Mouse (Mus musculus): Measurements from ENCODE around the gene Elmsan1.
A peak's percentile ranks its signal among the peaks of the same experiment; 100 is the strongest.

Elmsan1 gene

DNA sequence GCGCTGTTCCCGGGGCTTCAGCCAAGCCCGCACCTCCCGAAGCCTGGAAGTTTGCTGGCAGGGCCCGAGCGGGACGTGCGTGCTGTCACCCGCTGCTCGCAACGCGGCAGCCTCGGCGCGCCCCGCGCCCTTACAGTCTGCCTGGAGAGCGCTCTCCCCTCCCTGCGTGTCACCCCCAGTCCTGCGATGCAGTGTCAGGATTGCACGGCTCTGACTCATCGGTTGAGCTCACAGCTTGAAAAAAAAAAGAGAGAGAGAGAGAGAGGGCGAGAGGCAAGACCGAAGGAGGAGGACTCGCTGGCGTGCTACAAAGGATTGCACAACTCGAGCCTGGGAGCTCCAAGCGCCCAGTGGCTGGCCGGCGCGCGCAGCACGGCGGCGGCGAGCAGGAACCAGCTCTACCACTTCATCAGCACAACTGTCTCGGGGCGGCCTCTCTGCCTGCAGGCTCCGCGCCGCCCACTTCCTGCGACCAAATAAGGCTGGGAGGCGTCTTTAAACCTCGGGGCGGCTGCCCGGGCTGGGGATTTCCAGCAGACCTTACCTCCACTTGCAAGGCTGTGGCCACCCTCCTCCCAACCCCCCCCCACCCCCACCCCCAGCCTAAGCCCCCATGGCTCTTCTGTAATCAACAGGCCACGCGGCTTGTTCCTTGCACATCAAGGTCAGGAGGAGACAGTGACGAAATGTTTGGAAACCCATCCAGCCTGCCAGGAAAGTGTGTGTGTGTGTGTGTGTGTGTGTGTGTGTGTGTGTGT lies 24.9 kb downstream of the Elmsan1 start:
- DNase-seq (ENCODE audit: low spot score in 2 of 2), result peak; percentile 87 to 90

DNA sequence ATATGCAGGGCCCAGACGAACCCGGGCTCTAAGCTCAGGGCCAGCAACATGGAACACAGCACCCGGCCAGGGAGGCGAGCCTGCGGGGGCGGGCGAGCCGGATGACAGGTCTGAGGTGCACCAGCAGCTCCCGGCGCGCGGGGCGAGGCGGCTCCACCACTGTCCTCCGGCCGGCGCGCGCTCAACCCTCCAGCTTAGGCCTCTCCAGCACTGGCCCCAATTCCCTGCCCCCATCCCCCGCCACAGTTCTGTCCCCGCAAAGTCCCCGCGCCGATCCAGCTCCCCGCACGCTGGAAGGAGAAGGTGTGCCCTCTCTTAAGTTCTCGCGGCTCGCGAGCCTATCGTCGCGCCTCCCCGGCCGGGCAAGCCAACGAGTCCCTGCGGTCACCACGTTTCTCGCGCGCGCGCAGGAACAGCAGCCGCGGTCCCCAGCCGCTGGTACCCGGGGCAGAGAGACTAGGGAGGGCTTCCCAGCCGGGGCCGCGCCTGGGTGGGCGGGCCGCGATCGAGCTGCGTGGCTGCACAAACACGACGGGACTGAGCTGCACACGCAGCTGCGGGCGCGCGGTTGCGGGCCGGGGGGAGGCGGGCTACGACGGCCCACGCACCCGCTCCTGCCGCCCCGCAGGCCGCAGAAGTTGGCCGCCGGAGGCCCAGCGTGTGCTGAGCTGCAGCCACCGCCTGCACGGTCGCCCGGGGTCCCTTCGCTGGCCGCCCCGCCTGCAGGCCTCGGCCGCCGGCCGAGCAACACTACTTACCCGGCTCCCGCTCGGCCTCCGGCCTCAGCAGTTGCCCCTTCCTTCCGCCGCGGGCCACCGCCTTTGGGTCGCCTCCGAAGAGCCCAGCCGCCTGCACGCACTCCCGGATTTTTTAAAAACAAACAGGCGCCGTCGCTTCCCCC lies 25.7 kb downstream of the Elmsan1 start:
- DNase-seq (ENCODE audit: low spot score in 2 of 2), result peak; percentile 55 to 57

DNA sequence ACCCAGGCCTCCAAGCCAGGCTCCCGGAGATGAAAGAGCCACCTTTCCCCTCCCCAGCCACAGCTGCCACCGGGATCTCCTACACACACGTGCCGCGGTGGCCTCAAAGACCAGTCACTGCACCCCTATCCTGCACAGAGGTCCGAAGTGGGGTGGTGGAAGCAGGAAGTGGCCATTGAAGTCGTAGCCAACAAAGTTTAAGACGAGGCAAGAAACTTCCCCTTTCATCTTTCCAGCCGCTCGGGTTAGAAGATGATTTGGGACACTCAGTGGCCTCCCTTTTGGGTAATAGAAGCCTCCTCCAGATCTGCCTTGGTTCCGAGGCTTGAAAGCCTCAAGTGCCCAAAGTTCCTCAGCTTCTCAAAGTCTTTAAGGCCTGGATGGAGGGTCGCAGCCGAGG lies 26.4 kb downstream of the Elmsan1 start:
- DNase-seq (ENCODE audit: low spot score in 2 of 2), result no peak

DNA sequence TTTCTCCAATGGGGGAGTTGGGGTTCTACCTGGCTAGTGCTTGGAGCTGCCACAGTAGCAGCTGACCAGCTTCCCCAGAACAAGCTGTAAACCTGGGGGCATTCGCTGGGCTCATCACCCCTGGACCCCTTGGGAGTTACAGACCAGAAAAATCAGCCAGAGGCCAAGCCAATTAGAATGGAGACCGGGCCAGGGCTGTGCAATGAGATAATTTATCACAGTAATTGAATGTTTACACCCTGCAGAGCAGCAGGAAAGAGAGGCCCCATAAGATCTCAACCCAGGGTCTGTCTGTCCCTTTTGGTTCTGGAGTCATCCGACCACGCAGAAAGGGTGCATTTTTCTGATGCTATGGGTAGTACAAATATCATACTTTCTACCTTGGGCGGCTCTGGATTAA lies 26.9 kb downstream of the Elmsan1 start:
- no peak for DNase-seq (ENCODE audit: low spot score in 2 of 2)

DNA sequence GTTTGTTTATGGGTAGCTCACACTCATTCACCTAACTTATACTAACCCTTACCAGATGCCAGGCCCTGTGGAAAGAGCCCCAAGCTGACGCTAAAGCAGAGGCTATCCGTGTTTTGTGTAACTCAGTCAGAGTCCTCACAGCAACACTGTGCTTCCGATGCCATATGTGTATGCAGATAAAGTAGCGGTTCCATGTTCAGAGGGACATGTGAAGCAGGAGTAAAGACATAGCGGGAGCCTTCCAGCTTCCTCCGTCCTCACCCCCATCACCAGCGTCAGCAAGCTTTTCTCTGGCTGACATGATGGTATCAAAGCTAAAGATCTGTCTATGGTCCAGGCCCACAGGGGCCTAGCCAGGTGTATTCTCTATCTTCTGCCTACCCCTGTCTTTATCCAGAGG lies 27.5 kb downstream of the Elmsan1 start:
- no peak for DNase-seq (ENCODE audit: low spot score in 2 of 2)

DNA sequence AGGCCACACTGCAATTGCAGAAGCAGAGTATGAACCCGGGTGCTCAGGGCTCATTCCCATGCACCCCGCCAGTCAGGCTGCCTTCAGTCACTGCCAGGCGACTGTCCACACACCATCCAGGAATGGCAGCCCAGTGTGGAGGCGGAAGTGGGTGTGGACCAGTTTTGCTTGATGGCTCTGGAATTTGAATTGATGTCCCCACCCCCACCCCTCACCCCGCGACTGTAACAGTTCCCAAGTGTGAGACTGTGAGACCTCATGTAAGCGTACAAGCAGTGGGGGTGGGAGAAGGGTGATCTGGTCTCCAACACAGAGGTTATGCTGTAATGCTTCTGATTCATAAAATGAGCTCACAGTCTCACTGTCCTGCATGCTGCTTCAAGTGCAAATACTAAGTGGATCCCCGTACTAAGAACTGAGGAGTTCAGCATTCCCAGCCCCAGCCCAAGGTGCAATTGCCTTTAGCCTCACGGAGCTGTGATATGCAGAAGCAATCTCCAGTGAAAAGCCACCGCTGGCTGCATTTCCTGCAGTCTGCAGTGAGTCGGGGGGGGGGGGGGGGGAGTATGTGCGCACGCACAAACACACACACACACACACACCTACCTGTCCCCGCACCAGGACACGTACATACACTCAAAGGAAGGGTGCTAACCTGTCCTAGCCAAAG lies 28.4 kb downstream of the Elmsan1 start:
- DNase-seq (ENCODE audit: low spot score in 2 of 2), result no peak

DNA sequence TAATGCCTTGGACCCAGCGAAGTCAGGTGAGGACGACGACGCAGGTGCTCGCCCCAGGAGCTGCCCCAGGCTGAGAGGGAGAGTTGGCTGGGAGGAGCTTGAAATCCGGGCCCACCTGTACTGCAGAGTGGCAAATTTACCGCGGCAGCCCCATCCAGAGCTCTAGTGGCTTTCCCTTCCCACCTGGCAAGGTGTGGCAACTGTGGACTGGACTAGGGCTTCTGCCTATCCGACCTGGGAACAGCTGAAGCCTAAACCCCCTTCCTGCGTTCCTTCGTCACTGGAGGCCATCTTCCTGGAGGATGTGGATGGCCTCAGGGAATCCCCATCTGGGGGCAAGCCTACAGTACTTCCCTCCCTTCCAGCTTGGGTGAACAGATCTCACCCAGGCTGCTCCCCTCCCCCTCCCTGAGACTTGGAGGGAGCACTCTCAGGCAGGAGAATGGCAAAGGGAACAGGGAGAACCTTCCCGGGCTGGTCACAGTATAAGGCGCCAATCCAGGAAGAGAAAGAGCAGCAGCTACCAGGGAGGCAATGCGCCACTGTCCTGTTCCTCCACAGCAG lies 29.7 kb downstream of the Elmsan1 start:
- DNase-seq (ENCODE audit: low spot score in 2 of 2), result no peak

DNA sequence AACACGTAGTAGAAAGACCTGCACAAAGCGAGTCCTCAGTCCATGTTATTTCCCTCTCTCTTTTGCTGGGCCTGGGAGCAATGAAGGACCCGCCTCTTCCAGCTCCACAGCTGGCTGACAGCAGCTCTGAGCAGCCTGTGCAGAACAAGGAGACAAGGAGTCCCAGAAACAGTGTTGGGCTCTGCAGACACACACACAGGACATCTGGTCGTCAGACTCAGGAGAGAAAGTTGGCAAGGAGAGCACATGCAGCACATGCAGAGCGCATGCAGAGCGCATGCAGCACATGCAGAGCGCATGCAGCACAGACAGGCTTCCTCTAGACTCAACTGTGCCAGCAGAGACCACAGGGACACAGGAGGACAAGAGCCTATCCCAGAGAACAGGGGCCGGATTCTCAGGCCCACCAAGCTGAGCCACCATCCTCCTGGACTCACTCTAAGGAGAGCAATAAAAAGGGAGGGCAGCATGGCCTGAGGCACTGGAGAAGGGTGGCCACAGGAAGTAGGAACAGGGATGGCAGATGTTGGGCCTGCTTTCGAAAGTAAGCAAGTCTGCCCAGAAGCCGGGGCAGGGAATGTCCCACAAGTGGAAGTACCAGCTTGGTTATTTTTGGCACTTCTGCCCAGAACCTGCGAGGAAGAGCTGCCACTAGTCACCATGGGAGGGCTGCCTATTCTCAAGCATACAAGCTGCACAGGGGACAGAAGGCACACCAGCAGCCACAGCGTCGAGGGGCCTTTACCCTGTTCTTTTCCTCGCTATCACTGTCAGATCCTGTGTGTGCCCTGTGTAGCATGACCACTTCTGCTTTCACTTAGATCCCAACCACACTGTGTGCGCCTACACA lies 30.7 kb downstream of the Elmsan1 start:
- DNase-seq (ENCODE audit: low spot score in 2 of 2), result no peak

DNA sequence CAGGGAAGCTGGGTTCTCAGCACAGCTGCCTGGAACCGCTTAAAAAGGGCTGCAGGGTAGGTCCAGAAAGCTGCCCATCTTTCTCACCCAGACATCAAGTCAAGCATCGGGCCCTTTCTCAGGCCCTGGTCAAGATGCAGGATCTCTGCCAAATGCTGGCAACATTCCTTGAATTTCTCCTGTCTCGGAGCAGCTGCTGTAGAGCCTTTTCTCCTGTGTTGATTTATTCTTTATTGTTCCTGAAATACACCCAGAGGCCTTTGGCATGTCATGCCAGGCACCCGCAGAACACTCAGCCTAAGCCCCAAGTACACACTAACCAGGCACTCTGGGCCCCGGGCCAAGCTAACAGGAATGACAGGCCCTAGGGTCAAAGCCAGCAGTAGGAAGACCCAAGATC lies 31.7 kb downstream of the Elmsan1 start:
- no peak for DNase-seq (ENCODE audit: low spot score in 2 of 2)

DNA sequence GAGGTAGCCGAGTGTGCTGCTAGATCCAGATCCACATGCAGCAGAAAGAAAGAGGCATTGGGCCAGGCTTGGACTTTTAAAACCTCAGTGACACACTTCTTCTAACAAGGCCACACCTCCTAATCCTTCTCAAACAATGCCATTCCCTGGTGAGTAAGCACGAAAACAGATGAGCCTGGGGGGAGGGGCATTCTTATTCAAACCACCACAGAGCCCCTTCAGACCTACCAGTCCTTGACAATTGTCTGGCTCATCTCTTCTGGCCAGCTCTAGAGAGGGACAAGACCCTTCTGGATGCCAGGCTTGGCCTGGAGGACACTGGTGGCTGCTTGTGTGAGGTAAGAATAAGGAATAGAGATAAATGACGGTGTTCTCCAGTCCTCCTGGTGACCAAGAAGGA lies 32.1 kb downstream of the Elmsan1 start:
- DNase-seq (ENCODE audit: low spot score in 2 of 2), result no peak

DNA sequence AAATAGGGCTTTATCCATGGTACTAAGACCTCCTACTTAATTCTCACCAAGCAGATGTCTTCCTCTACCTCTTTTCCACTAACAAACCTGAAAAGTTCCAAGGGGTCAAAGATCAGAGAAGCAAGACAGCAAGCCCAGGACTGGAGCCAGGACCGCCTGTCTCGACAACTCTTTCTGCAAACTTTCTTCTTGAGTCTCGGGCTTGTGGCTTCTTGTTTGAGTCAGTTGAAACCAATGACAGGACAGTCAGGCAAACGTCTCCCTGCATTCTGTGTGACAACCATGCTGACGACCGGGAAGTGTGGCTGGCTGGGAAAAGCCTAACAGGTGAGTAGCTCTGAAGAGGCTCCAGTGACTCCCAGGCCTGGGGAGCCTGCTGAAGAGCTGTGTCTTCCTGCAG lies 33.1 kb downstream of the Elmsan1 start:
- no peak for DNase-seq (ENCODE audit: low spot score in 2 of 2)

DNA sequence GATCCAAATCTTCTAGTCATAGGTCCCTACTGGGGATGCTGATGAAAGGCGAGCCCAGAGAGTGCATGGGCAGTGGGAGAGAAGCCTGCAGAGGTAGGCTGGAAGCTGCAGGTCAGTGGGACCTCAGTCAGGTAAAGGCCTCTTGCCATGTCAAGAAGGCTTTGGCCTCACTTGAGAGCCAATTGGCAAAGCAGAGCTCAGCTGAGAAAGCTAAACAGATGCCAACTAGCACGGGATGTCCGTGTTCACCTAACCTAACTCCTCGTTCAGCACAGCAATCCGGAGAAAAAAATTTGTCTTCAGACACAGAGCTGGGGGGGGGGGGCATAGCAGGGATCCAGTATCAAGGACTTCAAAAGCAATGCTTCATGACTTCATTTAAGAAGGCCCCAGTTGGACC lies 33.7 kb downstream of the Elmsan1 start:
- no peak for DNase-seq (ENCODE audit: low spot score in 2 of 2)

DNA sequence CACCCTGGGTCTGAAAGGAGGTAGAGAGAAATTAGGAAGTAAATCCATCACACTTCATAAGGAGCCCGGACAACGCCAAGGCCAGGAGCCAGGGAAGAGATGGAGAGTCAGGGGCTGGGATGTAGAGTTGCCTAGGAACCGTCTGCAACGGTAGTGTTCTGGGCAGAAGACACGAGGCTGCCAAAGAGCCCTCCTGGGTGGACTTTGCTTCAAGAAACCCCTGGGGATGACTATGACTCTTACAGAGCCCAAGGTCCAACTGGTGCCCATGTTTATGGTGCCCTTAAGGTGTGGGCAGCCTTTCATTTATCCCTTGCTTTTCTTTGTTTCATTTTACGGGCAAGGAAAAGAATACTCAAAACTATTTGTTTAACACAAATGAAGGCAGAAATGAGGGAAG lies 36.7 kb downstream of the Elmsan1 start:
- no peak for DNase-seq (ENCODE audit: low spot score in 2 of 2)

DNA sequence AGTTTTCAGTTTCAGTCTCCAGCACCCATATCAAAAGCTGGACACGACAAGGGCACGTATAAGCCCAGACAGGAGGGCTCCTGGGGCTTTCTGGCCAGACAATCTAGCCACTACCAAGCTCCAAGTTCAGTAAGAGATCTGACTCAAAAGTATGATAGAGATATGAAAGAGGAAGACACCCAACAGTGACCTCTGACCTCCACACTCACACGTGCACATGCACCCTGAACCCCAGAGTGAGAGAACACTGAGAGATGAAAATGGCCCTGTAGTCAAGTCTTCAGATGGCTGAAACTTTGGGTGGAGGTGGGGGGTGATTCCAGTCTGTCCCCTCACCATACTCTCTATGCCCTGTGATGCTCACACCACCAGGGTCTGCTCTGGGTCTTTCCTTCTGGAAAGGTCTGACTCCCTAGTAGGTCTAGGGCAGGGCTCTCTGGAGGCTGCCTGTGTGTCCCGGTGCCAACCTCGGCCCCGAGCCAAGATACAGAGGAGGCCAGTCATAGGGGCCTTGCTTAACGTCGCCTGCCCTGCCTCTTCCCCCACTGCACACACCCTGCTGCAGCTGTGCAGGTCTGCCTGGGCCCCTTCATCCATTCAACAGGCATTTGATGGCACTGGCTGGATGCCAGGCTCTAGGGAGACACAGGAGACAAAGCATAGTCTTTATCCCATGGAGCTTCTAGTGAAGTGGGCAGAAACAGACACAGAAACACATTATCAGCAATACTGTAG lies 37.8 kb downstream of the Elmsan1 start:
- DNase-seq (ENCODE audit: low spot score in 2 of 2), result no peak

DNA sequence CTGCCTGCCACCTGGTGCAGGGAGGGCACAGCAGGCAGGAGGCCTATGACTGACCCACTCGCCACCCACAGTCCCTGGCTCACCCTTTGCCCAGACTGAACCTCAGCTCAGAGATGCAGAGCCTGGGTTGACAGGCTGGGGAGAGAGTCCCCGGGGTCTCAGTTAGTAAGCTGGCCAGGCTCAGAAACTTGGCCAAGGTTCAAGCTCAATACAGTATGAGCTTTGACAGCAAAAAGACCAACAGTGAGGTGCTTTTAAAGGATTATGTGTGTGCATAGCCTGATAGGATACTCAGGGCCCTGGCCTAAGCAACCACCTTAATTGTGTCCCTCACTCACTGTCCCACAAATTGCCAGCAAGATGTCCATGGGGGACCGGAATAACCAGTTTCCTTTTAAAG lies 38.6 kb downstream of the Elmsan1 start:
- no peak for DNase-seq (ENCODE audit: low spot score in 2 of 2)

DNA sequence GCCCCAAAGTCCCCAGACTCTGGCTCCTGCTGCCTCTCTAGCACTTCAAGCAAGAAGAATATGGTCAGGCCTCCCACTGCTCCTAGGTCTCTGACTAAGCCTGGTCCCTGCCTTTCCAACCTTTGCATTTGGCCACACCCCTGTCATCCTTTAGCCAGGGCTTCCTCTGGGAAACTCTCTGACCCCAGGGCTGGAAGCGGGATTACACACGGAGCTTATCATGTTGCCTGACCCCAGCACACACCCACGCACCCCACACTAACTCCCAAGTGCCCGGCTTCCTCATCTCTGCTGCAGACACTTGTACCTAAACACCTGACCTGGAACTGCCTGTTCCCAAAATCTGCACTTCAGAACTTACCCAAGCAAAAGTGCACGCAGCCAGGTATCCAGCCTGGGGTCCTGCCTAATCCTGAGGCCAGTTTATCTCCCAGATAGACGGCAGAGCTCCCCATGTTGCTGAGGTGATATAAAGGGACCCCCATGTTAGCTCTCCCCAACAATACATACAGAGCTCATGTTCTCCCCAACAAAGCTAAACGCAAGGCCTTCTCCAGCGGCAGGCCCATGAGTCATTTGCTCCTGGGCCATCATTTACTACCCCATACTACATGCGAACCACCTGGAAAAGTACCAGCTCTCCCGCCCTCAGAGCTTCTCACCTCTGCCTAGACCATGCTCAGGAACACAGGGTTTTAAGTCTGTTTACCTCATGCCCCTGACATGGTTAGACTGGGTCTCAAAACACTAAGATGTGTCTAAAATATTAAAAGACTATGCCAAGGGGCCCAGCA lies 39.8 kb downstream of the Elmsan1 start:
- DNase-seq (ENCODE audit: low spot score in 2 of 2), result no peak

DNA sequence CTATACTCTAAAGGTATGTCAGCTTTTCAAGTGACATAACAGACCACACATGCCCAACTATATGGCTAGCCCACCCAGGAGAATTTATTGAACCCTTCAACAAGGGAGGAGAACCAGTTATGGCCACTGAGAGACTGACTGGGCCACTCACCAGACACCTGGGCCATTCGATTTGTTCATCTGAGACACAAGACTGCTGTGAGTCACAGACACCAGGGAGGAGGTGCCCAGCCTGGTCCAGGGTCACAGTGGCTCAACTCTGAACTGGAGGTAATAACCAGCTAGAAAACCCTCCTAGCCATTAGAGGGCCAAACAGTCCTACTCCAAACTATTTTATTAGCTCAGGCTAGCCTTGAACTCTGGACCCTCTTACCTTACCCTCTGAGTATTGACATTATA lies 40.6 kb downstream of the Elmsan1 start:
- no peak for DNase-seq (ENCODE audit: low spot score in 2 of 2)

DNA sequence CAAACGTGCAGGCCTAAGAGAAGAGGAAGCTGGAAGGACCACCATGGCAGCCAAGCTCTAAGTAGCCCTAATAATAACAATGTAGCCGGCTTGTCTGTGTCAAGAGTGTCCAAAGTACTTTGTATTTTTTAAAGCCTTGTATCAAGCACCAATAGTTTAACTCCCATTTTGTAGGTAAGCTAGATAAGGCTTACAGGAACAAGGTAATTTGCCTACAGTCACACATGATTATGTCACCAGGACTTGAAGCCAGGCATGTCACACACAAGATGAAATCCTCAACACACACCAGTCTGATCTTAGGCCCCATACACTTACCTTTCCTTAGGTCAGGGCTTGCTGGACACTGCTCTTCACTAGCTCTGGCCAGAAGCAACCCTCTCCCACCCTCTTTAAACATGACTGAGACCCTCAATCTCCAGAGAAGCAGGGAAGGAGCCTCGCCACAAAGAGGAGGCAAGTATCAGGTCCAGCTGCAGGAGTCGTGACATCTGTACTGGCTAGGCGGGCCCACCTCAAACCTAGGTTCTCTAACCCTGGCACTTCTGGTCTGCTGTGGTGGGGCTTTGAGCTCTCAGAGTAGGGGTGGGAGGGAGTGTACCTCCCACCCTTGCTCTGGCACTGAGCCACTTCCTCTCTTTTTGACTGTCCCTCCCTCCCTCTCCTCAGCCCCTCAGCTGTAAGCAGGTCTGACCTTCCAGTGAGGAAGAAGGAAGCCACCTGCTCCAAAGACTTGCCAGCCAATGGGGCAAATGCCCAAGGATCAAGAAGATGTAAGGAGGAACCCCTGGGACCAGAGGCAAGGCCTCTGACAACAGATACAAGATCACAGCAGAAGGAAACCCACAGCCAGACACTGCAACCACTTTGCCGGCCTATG lies 41.6 kb downstream of the Elmsan1 start:
- no peak for DNase-seq (ENCODE audit: low spot score in 2 of 2)

Data from frontal cortex, postnatal 36 days (tissue).